Mouse (Mus musculus): ENCODE results near the gene Nhsl2. TPM values are rescaled to one million over a fixed set of nuclear protein-coding genes. Genes with fewer than 3 reads are reported as not detected.
"Not testable (repeated sequence)": the region's sequence is repeated elsewhere in the genome, so short reads cannot be mapped to it uniquely, and the experiment has no call there.

The Nhsl2 gene
- polyA plus RNA-seq, 1 experiment from 2014 or later: 7.0 TPM

DNA sequence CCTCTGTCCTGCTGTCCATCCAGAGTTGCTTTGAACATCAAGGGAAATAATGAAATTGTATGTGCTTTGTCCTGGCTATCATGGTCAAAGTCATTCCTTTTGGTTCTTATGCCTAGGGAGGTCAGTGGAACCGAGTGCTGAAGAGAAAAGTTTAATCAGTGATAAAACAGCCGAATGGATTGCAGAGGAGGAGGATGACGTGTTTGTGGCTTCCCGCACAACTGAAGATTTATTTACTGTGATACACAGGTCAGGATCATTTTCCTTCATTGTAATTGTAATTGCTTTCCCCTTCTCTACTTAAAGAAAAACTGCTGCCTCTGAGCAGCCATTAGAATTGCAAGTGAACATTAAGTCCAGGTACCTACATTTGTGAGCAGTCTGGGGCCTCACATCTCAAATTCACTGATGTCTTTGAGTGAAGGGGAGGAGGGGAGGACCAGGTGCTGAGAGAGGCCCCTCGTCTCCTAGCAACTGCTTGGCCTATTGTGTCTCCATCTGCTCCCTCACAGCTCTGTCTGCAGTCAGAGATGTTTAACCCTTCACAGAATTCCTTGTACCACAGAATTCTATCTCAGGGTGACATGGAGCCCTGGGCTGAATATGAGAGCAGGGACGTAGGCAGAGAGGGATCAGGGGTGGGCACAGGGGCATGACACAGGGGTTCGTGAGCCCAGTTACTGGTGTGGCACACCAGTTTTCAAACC, 232.5 kb downstream of the Nhsl2 start:
- Histone ChIP-seq H3K4me2 (peak overlapping the region; percentile 17; the same call in 1 of the 2 replicates), H3K4me1 (peaks cover 21% of the 10 kb centered on the region), H3K4me3 (no peak overlapping the region), H3K9me3 (no peaks in the 10 kb centered on the region), H3K27ac (peak overlapping the region; percentile 89), H3K9ac (no peak overlapping the region), H3K36me3 (replicated peaks) (no peaks in the 10 kb centered on the region), H3K27me3 (replicated peaks) (no peaks in the 10 kb centered on the region)
- peak; percentile 97 for ATAC-seq (replicated peaks)
- WGBS: 19% methylated on average over 7 of the region's 7 CpGs

DNA sequence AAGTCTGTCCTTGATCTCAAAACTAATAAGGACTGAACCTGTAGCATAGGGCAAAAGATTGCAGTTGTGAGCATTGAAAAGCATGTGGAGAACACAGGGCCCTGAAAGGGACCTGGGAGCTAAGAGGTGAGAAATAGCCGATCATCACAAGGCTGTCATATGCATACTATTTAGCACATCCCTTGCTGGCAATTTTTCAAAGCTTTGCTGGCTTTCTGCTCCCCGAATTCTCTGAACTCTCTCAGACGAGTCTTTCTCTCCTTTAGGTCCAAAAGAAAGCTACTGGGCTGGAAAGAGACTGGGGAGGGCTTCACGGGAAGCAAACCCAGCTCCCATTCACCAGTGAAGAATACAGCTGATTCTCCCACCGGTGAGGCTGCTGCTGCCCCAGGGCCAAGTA, 233.2 kb downstream of the Nhsl2 start:
- ATAC-seq (replicated peaks): peak; percentile 49
- Histone ChIP-seq H3K27me3 (replicated peaks) (no peaks in the 10 kb centered on the region), H3K9ac (no peak overlapping the region), H3K4me3 (no peak overlapping the region), H3K36me3 (replicated peaks) (no peaks in the 10 kb centered on the region), H3K27ac (peak overlapping the region; percentile 89), H3K4me1 (peaks cover 21% of the 10 kb centered on the region), H3K9me3 (no peaks in the 10 kb centered on the region), H3K4me2 (0 out of 2 replicates have a peak overlapping the region, but pooled peaks have one; percentile 17)
- 35% methylated on average over 5 of the region's 5 CpGs for WGBS

DNA sequence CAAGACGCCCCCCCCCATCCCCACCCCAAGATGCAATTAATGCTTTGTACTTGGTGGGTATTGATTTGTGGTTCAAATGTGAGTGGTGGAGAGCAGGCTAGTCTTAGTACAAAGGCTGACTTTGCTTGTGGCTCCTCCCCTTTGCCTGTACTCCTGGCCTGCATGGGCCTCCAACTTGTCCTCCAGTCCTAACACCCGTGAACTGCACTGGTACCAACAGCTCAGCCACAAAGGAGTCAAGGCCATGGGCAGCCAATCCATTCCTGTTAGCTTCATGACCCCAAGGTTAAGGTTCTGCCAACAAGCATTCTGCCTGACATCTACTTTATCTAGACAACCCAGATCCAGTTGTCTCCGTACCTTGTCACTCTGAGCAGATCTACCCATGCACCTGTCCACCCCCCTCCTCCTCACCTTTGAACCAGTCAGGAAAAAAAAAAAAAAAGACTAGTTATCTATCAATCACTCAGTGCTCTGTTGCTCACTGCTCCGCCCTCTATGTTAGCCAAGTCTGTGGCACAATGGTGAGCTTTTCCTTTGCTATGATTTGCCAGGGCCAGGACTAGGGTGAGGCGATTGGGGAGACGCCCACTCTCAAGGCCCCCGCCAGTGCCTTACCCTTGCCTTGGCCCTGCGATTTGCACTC, 236.7 kb downstream of the Nhsl2 start:
- Histone ChIP-seq H3K27ac (no peak overlapping the region), H3K27me3 (replicated peaks) (no peaks in the 10 kb centered on the region), H3K4me1 (peaks cover 21% of the 10 kb centered on the region), H3K4me3 (no peak overlapping the region), H3K36me3 (replicated peaks) (no peaks in the 10 kb centered on the region), H3K9me3 (no peaks in the 10 kb centered on the region), H3K9ac (no peak overlapping the region), H3K4me2 (no peak overlapping the region)
- ATAC-seq (replicated peaks): no peak
- WGBS: 89% methylated on average over 8 of the region's 8 CpGs

DNA sequence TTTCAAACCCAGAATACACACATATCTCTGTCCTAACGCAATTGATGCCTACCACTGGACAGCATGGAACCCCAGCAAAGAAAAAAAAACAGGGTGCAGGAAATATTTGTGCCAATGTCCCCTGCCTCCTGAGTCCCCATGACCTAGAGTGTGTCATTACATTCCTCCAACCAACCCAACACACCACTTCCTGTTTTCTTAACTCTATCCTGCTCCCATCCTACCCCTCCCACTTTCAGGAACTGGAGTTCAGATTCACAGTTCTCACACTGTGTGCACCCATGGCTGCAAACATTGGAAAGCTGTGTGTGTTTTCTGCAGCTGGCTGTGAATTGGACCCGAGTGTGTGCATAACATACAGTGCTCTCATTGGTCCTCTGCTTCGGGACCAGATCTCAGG, 241.4 kb downstream of the Nhsl2 start:
- Histone ChIP-seq H3K4me1 (no peaks in the 10 kb centered on the region), H3K36me3 (replicated peaks) (no peaks in the 10 kb centered on the region), H3K27ac (no peak overlapping the region), H3K27me3 (replicated peaks) (0 out of 2 replicates have a peak, but pooled peaks cover 3% of the 10 kb centered on the region), H3K4me3 (no peak overlapping the region), H3K4me2 (no peak overlapping the region), H3K9me3 (no peaks in the 10 kb centered on the region), H3K9ac (no peak overlapping the region)
- WGBS: 84% methylated on average over 3 of the region's 3 CpGs
- no peak for ATAC-seq (replicated peaks)

DNA sequence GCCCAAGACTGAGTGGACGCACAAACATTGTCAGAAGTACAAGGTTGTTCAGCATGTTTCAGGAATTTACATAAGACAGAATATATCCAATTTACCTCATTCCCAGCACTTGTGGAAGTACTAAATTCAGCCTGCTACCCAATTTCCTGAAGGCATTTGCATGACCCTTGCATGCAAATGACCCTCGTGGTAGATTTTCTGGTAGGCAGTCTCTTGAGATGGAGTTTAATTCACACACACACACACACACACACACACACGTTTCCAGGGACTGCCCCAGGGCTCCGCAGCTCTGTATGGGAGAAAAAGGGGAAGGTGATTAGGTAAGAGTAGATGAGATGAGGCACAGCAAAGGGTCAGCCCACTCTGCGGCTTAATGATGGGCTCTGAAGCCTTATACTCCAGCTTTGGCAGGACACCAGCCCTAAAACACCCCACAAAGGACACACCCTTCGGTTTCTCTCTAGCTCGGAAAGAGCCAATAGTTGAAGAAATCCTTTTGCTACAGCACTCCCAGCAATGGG, 245.3 kb downstream of the Nhsl2 start:
- Histone ChIP-seq H3K27ac (no peak overlapping the region), H3K9ac (no peak overlapping the region), H3K27me3 (replicated peaks) (0 out of 2 replicates have a peak, but pooled peaks cover 3% of the 10 kb centered on the region), H3K36me3 (replicated peaks) (no peaks in the 10 kb centered on the region), H3K4me3 (no peak overlapping the region), H3K9me3 (no peaks in the 10 kb centered on the region), H3K4me2 (no peak overlapping the region), H3K4me1 (no peaks in the 10 kb centered on the region)
- no peak for ATAC-seq (replicated peaks)
- 64% methylated on average over 7 of the region's 7 CpGs for WGBS

DNA sequence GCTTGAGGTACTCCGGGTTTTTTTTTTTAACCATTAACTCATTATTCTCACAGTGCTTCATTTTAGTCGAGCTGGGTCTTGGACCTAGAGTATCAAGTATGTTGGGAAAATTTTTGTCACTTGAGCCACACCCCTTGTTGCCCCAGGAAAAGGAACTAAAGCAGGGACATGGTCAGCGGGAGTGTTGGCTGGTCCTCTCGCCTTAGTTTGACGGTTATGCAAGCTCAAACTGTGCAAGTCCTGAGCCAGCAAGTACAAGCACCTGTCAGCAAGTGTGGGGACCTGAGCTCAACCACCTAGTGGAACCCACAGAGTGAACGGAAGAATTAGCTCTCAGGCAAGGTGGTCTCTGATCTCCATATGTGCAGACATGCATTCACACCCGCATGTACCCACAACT, 252.7 kb downstream of the Nhsl2 start:
- H3K36me3 ChIP-seq (replicated peaks): no peaks in the 10 kb centered on the region
- 64% methylated on average over 7 of the region's 7 CpGs for WGBS
- H3K9me3 ChIP-seq: no peaks in the 10 kb centered on the region
- H3K9ac ChIP-seq: no peak overlapping the region
- H3K27me3 ChIP-seq (replicated peaks): no peaks in the 10 kb centered on the region
- no peaks in the 10 kb centered on the region for H3K4me1 ChIP-seq
- ATAC-seq (replicated peaks): no peak
- no peak overlapping the region for H3K4me3 ChIP-seq
- no peak overlapping the region for H3K4me2 ChIP-seq
- H3K27ac ChIP-seq: no peak overlapping the region

DNA sequence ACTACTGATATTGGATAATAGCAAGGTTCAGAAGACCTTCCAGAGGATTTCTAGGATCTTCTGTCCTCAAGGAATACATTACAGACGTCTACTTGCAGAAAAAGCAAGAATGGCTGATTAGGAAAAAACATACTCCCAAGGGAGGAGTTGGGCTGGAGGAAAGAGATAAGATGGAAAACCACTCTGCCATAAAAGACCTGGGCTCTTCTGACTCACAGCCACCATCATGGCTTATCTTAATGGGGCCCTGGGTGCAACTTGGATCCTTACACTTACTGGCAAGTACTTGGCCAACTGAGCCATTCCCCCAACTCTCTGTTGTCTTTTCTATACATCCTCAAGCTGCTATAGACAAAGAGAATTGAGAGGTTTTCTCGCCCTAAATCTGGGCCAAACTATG, 254.6 kb downstream of the Nhsl2 start:
- H3K27me3 ChIP-seq (replicated peaks); H3K9me3 ChIP-seq; H3K36me3 ChIP-seq (replicated peaks); H3K27ac ChIP-seq; H3K9ac ChIP-seq; H3K4me1 ChIP-seq; ATAC-seq (replicated peaks); H3K4me3 ChIP-seq; H3K4me2 ChIP-seq: not testable (repeated sequence)
- WGBS: 65% methylated on average over 2 of the region's 2 CpGs

DNA sequence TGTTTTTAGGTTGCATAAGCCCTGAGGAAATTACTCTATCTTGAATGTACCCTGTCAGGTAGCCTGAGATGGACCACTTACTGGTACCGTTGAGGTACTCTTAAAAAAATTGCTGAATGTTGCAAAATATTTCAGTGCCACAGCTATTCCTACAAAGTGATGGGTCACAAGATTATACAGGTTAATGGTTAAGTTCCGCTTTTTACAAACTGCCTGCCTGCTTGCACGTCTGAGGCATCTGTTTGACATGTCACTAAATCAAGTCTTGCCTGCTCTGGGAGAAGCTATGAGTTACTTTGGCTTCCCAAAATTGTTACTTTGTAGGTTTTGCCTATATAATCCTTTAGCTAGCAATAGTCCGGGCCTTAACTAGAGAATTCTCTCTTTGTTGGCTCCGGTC, 260.2 kb downstream of the Nhsl2 start:
- not testable (repeated sequence) for H3K36me3 ChIP-seq (replicated peaks); H3K4me2 ChIP-seq; H3K9me3 ChIP-seq; H3K4me1 ChIP-seq; H3K27me3 ChIP-seq (replicated peaks); H3K27ac ChIP-seq; ATAC-seq (replicated peaks); H3K4me3 ChIP-seq; H3K9ac ChIP-seq
- 83% methylated on average over 5 of the region's 5 CpGs for WGBS

DNA sequence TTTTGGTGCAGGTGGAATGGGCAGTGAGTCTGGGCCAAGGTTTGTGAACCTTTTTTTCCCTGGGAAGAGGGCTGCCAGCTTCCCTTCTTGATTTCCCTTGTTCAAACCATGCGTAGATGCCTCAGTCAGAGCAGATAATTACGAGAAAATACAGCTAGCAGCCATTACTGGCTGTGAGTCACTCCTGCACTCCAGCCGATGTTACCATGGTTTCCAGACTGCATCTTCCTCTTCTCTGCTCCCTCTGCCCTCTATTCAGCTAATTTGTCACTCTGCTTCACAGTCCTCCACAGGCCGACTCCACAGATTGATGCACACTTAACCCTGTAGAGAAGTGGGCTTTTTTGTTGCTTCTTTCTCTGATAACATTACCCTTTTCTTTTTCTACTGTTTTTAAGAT, 266.5 kb downstream of the Nhsl2 start:
- H3K36me3 ChIP-seq (replicated peaks): no peaks in the 10 kb centered on the region
- H3K9me3 ChIP-seq: no peaks in the 10 kb centered on the region
- H3K27me3 ChIP-seq (replicated peaks): 0 out of 2 replicates have a peak, but pooled peaks cover 2% of the 10 kb centered on the region
- H3K27ac ChIP-seq: peak overlapping the region; percentile 74
- H3K9ac ChIP-seq: no peak overlapping the region
- H3K4me3 ChIP-seq: no peak overlapping the region
- peaks cover 4% of the 10 kb centered on the region; the same call in 1 of the 2 replicates for H3K4me1 ChIP-seq
- 36% methylated on average over 4 of the region's 4 CpGs for WGBS
- no peak overlapping the region for H3K4me2 ChIP-seq
- no peak for ATAC-seq (replicated peaks)

DNA sequence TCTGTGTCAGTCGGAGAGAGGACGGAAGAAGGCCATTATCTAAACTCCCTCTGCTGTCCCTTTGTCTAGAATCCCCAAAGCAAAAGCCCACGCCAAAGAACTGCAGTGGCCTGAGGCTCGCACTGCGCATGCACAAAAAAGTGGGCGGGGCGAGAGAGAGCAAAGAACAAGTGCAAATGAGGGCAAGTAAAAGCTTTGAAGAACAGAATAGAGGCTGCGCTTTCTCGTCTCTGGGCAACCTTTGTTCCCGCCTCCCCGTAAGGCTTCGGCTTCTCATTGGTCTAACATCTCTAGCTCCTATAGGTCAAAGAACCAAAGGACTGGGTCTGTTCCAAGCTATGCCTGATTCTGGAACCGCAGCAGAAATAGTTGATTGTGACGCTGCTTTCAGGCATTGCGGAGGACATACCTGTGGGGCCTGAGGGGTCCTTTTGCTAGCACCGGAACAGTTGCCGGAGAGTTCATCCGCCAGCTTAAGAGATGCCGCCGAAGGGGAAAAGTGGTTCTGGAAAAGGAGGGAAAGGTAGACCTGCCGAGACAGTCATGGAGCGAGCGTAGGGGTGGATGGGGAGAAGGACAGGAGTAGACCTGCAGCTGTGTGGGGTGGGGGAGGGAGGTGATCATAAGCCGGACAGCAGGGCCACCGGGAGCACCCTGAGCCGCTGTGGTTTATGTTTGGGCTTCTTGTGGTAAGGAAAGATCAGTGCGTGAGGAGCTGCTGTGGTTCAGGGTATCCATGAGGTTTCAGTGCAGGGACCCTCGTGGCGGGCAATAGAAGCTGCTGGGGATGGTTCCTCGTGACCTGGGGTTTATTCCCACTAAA, 270.1 kb downstream of the Nhsl2 start, which contains the start of gene Pin4:
Gene Pin4, plus strand, starts transcription at position 406 of the 823 bp plus-strand sequence.
- peak; percentile 99 for ATAC-seq (replicated peaks)
- H3K36me3 ChIP-seq (replicated peaks): no peaks in the 10 kb centered on the region
- peak within 1 kb of the TSS; percentile 56 for H3K4me3 ChIP-seq
- H3K9me3 ChIP-seq: no peaks in the 10 kb centered on the region
- H3K4me2 ChIP-seq: peak within 1 kb of the TSS; percentile 58
- 25% methylated on average over 30 of the region's 30 CpGs for WGBS
- peak within 1 kb of the TSS; percentile 81 for H3K27ac ChIP-seq
- H3K27me3 ChIP-seq (replicated peaks): no peaks in the 10 kb centered on the region
- H3K4me1 ChIP-seq: peaks cover 4% of the 10 kb centered on the region; the same call in 1 of the 2 replicates
- peak within 1 kb of the TSS; percentile 45 for H3K9ac ChIP-seq

DNA sequence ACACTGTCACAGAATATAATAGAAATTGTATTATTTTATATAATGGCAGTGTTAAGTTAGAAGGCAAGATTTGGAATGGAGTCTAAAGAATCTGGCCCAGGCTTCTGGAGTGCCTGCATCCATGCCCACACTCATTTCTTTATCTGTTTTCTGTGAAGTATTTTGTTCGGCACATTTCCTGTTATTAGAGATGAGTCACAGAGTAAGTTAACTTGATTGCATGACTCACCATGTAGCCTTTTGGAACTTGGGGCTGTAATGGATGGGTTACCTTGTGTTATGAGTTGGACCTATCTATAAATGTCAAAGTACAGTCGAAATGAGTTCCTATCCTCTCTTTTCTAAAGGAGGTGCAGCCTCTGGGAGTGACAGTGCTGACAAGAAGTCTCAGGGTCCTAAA, 272.1 kb downstream of the Nhsl2 start:
- no peak overlapping the region for H3K27ac ChIP-seq
- H3K36me3 ChIP-seq (replicated peaks): no peaks in the 10 kb centered on the region
- H3K27me3 ChIP-seq (replicated peaks): no peaks in the 10 kb centered on the region
- no peak overlapping the region for H3K4me3 ChIP-seq
- H3K9me3 ChIP-seq: no peaks in the 10 kb centered on the region
- H3K9ac ChIP-seq: no peak overlapping the region
- ATAC-seq (replicated peaks): no peak
- H3K4me2 ChIP-seq: no peak overlapping the region
- WGBS: 84% methylated on average over 2 of the region's 2 CpGs
- H3K4me1 ChIP-seq: peaks cover 4% of the 10 kb centered on the region; the same call in 1 of the 2 replicates

DNA sequence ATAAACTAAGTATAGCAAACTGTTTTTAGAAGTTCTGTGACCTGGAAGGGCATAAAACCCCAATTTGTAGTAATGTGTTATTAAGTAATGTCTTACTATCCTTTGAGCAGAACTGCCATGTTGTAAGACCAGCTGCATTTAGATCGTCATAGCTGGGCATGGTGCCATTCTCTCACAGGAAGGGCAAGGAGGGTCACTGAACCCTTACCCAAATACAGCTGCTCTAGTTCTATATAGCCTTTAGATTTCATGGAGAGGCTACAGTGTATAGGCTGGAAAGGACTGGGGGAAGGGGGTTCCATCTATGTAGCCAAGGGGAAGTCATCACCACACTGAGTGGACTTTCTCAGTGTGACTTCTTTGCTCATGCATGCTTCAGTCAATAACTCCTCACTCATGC, 292.0 kb downstream of the Nhsl2 start:
- H3K27me3 ChIP-seq (replicated peaks): no peaks in the 10 kb centered on the region
- no peaks in the 10 kb centered on the region for H3K9me3 ChIP-seq
- WGBS: 80% methylated on average over 1 of the region's 1 CpGs
- no peak overlapping the region for H3K9ac ChIP-seq
- H3K27ac ChIP-seq: no peak overlapping the region
- no peaks in the 10 kb centered on the region for H3K4me1 ChIP-seq
- ATAC-seq (replicated peaks): no peak
- no peak overlapping the region for H3K4me2 ChIP-seq
- no peaks in the 10 kb centered on the region for H3K36me3 ChIP-seq (replicated peaks)
- H3K4me3 ChIP-seq: no peak overlapping the region
